Mouse (Mus musculus) thymus, postnatal 4 days (tissue): ENCODE measurements at regions not wholly inside any gene's neighbourhood (a gene's known extent, or its start where the extent isn't known, plus 50 kb on each side); places are given as distances from the start of the nearest gene placed in this dataset.

ENCODE experiments used
- DNase-seq: peaks from one replicate; pipeline ENCODE4 v3.0.0; 2021

DNA sequence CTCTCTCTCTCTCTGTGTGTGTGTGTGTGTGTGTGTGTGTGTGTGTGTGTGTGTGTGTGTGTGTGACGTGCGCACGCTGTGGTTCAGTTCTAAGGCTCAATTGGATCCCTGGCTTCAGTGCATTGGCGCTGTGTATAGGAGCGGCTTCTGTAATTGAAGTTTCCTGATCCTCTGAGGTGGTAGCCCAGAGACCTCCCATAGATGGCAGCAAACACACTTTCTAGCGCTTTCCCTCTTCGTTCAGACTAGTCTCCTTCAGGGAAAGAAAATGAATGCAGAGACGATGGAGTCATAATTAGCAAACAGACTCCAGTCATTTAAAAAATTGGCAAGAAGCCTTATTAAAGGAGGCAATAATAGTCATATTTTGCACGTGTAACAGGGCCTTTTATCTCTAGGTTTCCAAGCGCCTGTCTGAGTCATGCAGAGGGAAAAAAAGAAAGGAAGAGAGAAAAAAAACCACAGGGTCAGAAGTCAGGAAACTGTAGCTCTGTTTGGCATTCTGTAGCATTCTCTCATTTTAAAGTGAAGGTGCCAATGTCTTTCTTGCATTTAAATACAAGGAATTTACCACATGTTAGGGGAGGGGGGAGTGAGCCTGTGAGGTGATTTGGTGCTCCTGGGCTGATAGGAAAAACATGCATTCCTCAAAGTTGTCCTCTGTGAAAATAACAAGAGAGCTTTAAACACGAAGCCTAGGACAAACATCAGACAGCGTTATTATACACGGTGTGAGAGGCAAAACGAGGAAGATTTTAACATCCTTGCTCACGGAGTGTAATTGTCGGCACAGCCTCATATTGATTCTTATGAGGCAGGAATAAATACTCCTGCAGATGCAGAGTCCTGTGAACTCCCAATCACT is 439.4 kb upstream of the Kif2a start:
- DNase-seq = peak; percentile 64

DNA sequence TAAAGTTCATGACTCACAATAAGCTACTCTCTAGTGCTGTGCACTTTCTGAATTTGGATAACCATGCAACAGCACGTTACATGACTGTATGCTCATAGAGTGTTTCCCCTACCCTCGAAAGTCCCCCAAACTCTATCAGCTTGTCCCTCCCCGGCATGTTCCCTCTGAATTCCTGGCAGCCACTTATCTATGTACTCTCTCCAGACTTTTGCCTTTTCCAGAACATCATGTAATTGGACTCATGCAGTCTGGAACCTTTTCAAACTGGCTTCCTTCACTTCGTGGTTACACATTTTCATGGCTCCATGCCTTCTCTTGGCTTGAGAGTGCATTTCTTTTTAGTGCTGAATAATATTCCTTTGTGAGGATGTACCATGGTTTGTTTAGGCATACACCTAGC is 436.8 kb upstream of the Kif2a start:
- no peak for DNase-seq

DNA sequence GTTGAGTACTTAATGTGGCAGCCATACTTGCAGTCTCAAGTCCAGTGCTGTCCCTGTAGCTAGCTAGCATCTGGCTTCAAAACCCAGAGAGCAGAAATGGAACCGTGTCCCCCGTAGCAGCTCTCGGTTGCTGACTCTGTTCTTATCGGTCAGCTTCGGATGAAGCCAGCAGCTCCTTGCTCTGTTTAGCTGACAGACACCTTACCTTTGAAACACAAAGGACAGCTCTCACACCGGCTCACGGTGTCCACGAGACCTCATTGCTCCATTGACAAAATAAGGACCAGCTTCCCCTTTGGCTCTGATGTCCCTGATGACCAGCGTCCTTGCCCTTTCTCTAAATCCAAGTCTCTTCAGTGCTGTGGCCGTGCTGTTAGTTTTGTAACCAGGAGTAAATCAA is 435.3 kb upstream of the Kif2a start:
- DNase-seq = no peak

DNA sequence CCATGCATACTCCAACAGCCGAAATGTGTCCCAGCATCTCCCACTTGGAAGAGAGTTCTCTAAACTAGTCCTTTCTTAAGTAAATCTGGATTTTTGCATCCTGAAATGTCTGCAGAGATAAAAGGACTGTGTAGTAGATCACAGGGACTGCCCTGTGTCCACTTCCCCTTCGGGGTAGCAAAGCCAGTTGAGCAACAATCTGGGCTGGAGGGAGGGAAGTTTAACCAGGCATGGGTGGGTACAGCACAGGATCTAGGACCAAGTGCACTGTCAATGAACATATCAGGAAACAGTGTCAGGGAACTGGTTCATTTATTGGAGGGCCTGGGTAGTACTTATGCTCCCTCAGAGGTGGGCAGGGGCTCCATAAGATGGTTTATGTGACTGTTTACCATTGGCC is 434.5 kb upstream of the Kif2a start:
- no peak for DNase-seq

- DNase-seq = no peak
Observed at GRCm38 (mm10) chr13:107449598-107450179, 427.8 kb upstream of the Kif2a start.

GRCm38 (mm10) chr13:107447813-107448212 is 425.9 kb upstream of the Kif2a start:
- no peak for DNase-seq

DNA sequence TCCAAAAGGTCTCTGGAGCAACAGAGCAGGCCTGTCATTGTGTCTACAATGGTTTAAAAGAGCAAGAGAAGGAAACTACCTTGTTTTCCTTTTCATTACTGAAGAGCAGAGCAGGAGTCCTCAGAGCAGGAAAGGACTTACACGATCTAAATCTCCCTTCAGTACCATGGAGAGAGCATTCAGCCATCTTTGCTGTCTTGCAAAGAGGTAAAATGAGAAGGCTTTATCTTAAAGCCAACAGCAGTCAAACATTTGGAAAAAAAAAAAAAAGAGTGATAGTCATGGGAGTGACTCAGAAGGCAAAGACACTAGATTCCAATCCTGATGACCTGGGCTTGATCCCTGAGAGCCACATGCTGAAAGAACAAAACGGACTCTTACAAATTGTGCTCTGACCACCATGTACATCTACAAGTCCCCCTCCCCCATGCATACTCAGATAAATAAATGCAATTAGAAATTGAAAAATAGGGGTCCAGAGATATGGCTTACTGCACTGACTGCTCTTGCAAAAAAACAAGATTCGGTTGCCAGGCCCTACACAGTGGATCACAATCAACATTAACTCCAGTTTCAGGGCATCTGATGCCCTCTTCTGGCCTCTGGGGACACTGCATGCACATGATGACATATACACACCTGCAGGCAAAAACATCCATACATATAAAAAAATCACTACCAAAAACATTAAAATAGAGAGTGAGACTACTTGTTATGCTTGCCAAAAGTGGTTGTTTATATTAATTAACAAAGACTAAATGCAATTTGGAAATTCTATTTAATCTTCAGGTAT is 397.6 kb upstream of the Kif2a start:
- DNase-seq = peak; percentile 38

DNA sequence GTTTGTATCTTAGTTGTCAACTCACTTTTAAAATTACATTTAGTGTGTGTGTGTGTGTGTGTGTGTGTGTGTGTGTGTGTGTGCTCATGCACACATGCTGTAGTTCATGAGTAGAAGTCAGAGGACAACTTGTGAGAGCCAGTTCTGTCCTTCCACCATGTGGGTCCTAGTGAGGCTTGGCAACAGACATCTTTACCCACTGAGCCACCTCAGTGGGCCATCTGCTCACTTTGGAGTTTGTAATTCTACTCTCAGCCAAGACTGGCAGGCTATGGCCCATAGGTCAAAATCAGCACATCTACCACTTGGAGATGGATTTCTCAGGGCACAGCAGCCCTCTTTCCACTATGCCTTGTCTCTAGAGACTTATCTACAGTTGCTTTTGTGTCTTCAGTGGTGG is 388.3 kb upstream of the Kif2a start:
- DNase-seq = no peak

GRCm38 (mm10) chr13:107407674-107408026 is 385.7 kb upstream of the Kif2a start:
- no peak for DNase-seq

- no peak for DNase-seq
Observed at GRCm38 (mm10) chr13:107406977-107407673, 385.2 kb upstream of the Kif2a start.

DNA sequence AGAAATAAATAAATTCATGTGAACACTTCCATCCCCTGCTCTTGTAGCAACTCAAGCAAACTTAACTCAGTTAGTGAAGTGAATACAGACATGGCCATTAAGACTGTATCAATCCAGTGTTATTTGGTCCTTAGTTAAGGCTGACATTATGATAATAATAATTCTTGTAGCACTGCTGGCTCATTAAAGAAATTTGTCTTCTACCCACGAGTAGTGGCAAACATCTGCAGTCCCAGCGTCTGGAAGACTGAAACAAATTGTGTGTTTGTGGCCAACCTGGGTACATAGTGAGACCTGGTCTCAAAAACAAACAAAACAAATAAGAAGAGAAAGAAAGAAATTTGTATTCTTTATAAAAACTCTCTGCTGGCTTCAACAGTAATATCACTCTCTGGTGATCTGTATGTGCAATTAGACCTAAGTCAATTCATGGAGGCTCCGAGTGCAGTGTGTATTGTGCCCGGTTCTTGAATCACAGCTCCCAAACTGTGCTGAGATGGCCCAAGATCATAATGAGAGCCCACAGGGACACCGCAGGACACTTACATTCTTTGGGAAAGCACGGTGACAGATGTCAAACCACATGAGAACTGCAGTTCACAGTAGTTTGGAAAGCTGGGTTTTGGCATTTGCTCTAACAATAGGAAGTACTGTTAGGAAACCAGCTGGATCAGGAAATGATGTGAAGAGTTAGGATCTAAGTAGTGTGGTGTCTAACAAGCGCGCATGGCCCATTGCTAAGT is 376.9 kb upstream of the Kif2a start:
- no peak for DNase-seq

GRCm38 (mm10) chr13:107396036-107396435 is 374.1 kb upstream of the Kif2a start:
- DNase-seq = no peak

- no peak for DNase-seq
Observed at GRCm38 (mm10) chr13:107394451-107394850, 372.5 kb upstream of the Kif2a start.

DNA sequence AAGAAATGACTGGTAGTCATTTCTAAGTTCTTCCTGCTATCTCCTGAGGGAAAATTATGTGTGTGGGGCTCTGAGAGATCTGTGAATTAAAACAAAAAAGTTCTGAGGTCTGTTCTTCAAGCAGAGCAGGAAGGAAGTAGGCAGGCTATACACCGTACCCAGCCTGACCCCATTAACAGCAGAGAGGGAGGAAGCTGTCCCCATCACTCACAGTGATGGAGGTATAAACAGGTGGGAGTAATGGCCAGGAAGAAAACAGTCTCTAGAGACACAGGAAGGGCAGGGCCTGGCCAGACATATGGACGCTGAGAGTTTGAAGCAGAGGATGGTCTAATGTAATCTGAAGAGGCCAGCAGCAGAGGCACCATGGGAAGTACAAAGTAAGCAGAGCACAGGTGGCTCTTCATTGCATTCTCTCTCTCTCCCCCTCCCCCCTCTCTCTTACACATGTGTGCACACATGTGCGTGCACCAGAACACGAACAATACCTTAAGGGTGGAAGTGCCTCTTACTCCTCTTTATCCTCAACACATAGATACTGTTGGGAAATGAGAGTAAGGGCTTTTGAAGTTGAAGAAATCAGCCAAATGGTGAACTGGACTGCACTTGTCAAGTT is 367.7 kb upstream of the Kif2a start:
- DNase-seq = peak; percentile 48

DNA sequence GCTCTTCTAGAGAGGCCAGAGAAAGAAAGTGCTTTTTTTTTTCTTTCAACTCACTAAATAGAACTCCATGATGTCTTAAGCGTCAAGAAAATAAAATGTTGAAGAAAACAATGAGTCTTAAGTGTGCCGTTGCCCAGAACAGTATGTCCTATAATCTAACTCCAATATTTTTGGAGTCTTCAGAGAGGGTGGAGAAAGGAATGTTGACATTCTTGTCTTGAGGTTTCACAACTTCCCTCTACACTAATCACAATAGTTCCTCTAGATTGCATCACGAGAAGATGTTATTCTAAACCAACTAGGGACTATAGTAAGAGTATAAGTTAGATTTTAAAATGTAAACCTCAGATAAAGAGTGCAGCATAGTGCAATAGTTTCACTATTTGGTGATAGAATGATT is 367.1 kb upstream of the Kif2a start:
- no peak for DNase-seq

DNA sequence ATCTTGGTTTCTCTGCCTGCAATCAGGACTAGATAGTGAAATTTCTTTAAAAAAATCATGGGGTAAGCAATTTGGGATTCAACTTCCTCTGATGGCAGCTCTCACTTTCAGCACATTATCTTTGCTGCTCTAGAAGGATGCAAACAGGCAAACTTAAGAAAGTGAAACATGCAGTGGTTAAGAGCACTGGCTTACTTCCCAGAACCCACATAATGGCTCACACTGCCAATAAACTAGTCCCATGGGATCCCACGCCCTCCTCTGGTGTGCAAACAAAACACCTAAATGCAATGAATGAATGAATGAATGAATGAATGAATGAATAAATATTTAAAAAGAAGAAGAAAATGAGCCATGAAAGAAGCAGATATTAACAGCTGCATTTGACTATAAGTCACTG is 356.1 kb upstream of the Kif2a start:
- no peak for DNase-seq

GRCm38 (mm10) chr13:107372666-107373065 is 350.7 kb upstream of the Kif2a start:
- DNase-seq = no peak

- DNase-seq = no peak
Observed at GRCm38 (mm10) chr13:107371616-107372582, 350.0 kb upstream of the Kif2a start.

GRCm38 (mm10) chr13:107367639-107368038 is 345.7 kb upstream of the Kif2a start:
- DNase-seq = no peak

DNA sequence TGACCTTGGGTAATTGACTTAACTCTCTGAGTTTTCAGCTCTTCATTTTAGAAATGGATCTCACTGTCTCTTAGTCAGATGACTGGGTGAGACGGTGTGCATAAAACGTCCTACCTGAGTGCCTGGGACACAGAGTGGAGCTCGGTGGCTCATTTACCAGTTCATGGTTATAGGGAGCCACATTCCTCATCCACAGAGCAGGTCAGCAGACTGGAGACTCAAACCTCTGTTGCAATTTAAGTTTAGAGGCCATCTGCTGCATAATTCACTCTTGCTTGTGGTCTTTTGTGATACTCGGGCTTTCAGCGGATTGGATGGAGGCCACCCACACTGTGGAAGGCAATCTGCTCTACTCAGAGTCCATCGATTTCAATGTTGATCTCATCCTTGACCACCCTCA is 343.8 kb upstream of the Kif2a start:
- DNase-seq = no peak

DNA sequence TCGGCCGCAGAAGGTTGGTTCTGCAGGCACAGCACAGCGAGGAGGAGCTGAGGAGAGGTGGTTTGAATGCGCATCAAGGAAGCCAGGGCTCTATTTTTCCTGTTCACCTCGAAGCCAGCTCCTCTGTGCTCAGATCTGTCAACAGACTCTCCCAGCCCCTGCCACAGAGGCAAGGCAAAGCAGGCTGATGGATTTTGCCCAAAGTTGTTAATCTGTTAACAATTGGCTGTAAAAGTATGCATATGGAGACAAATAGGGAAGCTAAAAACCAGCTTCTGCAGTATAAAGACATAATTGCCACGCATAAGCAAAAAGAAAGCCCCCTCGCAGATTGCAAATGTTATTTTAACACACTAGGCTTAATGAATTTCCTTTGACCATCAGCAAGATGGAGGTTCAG is 343.3 kb upstream of the Kif2a start:
- DNase-seq = no peak
